Mouse (Mus musculus) lung, postnatal 0 days (tissue): ENCODE results near the gene Plekhn1.

Experiments
- CTCF ChIP-seq: IDR thresholded peaks from 2 replicates; pipeline ENCODE4 v1.5.1; 2016; ENCODE audit warnings: antibody characterized with exemption, mild to moderate bottlenecking
- EP300 ChIP-seq: IDR thresholded peaks from 2 replicates; pipeline ENCODE4 v1.6.1; 2016; ENCODE audit warnings: antibody characterized with exemption, mild to moderate bottlenecking, control low read depth

DNA sequence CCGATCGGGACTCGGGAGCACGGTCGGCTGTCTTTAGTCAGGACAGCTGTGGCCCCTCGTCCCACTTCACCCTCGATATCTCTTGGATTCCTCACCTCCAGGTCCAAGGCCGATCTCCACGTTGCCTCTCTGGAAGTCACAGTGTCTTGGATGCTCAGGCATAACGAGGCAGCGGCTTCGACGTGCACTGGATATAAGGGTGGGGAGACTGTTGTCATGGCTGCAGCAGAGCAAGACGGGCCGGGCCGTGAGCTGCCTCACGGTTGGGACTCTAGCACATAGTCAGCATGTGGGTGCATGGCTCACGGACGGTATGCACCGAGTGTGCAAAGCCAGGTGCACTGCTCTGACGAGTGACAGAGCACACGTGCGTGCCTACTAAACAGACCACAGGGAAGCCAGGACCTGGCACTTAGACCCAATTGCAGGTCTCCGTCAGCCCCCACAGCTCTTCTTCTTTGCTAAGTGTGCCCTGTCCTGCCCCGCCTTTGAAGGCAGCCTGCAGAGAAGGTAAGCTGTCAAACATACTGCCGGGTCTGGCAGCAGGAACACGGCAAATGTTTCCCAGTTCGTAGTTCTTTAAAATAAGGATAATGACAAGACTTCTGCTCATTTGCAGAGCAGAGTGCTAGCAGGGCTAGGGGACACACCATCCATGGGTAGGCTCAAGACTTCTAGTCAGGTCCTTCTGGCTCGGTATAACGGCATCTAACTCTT, 19.9 kb upstream of the Plekhn1 start:
- TF ChIP-seq CTCF (no peak), EP300 (no peak)
